Mouse (Mus musculus) brown adipose tissue, adult 24 weeks (tissue): Measurements from ENCODE around the gene Lgi1. TPM values are rescaled to one million over a fixed set of nuclear protein-coding genes. Genes with fewer than 3 reads are reported as not detected.

ENCODE experiments used
- H3K27ac ChIP-seq: fragments of 200-500 bp; replicated peaks from 2 replicates; pipeline ENCODE4 v1.5.1; 2012; ENCODE audit warnings: low read depth, mild to moderate bottlenecking, low read length
- H3K4me1 ChIP-seq: fragments of 200-500 bp; 2 replicates; pipeline ENCODE4 v1.6.1; 2012; ENCODE audit warnings: low read length, mixed read lengths; ENCODE audit not compliant: control insufficient read depth, insufficient read depth, insufficient read length
- H3K4me3 ChIP-seq: fragments of 200-500 bp; 2 replicates; pipeline ENCODE4 v1.5.1; 2012; ENCODE audit warnings: low read depth, mild to moderate bottlenecking, low read length, moderate library complexity; ENCODE audit not compliant: insufficient read depth
- polyA plus RNA-seq: library from polyadenylated mRNA; stranded (reverse); fragments of >200 nt; gene quantifications from 2 replicates; pipeline ENCODE4 v1.2.4, GENCODE M21; 2012; ENCODE audit not compliant: missing spikeins, insufficient read depth, insufficient read length

The Lgi1 gene
- polyA plus RNA-seq, 1 experiment, result 4.0 TPM

DNA sequence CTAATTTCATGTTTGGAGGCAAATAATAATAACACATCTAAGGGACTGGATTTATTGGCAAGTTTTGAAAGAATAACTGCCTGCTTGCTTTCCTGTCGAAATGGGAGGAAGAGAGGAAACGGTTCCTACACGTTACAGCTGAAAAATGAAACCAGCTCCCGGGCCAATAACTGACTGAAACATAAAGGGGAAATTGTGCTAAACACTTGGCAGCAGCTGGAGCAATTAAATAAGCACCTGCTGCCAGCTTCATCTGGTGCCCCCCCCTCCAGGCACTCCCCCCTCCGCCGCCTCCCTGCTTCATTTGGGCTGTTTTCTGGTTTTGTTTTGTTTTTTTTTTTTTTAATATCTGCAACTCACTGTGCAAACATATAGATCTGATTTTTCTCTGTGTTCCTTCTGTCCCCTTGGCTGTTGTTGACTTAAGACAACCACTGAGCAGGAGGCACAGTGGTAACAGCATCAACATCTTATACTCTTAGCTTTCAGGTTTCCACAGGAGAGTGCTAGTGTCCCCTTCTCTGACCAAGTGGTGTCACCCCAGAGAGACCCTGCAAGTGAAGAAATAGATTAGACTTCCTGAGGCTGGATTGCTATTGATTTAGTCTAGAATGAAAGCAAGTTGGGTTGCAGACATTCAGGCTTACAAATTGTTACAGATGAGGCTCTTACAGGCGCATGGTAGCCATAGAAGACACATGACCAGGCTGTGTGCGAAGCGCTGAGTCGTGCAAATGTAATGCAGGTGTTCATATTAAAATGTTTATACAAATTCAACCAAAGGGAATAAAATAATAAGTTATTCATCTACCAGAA, 18.8 kb upstream of the Lgi1 start:
- H3K4me3 ChIP-seq, result no peak overlapping the region
- no peak overlapping the region for H3K27ac ChIP-seq
- H3K4me1 ChIP-seq, result no peaks in the 10 kb centered on the region

DNA sequence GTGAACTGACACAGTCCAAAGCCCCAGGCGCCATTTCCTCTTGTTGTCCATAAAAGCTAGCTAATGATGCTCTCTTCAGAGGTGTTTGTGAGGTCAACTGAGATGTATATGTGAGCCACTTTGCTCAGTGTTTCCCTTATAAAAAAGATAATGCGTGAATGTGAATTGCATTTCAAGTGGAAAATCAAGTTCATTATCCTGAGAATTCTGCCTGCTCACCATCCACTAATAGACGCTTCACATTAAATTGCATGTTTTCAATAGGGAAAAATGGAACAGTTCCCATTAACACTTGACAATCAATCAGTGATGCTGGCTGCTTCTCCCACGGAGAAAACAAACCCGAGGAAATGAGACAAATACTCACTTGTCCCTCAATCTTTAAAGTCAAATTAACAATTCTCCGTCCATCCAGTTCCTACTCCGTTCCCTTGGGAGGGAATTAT, 18.1 kb upstream of the Lgi1 start:
- no peaks in the 10 kb centered on the region for H3K4me1 ChIP-seq
- H3K27ac ChIP-seq, result no peak overlapping the region
- H3K4me3 ChIP-seq, result no peak overlapping the region

DNA sequence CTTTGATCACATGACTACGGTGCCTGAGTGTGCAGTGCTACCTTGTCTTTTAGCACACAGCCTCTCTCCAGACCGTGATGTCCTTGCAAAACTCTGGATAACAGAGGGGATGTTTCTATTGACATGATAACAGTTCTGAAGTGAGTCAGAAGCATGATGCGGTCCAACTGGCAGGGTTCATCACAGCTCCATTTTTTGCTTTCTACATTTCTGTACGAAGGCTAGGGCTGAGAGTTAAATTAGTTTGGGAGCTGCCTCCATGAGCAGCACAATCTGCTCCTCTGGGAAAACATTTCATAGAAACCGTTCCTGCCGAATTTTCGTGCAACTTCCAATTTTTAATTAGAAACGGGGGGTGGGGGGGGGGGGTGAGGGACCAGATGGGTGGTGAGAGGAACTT, 14.7 kb upstream of the Lgi1 start:
- Histone ChIP-seq H3K4me1 (no peaks in the 10 kb centered on the region), H3K4me3 (no peak overlapping the region), H3K27ac (no peak overlapping the region)

DNA sequence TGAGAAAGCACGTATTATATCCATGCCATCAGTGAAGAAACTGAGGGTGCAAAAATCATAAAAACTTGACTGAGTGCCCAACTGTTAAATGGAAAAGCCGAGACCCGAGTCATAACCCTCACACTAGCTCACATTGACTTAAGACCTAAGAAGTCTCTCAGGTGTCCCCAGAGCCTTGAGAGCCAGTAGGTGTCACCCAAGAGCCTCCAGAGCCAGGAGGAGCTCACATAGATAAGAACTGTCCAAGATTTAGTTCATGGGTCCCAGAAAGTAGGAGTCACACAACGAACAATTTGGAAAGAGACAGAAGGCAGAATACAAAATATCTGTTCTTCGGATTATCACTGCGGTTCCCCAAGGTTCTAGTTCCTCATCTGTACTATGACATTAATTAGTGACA, 10.5 kb upstream of the Lgi1 start:
- no peak overlapping the region for H3K27ac ChIP-seq
- no peak overlapping the region for H3K4me3 ChIP-seq
- H3K4me1 ChIP-seq, result no peaks in the 10 kb centered on the region

DNA sequence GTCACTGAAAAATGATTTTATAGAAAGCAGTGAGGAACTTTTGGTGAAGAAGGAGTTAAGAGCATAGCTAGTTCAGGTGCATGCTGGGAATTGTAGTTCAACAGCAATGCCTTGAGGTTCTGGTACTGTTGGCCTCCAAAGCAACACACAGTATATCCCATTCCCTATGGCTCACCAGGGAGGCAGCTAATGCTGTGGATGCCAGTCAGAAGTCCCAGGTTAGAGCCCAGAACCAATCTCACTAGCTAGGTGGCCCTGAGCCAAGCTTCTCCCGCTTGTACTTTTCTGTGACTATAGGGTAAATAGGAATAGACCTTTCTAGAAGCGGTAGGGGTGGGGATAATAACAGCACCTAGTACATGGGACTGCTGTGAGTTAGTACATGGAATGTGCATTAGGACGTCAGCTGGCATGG, 5.7 kb upstream of the Lgi1 start:
- no peak overlapping the region for H3K4me3 ChIP-seq
- H3K4me1 ChIP-seq, result no peaks in the 10 kb centered on the region
- no peak overlapping the region for H3K27ac ChIP-seq

DNA sequence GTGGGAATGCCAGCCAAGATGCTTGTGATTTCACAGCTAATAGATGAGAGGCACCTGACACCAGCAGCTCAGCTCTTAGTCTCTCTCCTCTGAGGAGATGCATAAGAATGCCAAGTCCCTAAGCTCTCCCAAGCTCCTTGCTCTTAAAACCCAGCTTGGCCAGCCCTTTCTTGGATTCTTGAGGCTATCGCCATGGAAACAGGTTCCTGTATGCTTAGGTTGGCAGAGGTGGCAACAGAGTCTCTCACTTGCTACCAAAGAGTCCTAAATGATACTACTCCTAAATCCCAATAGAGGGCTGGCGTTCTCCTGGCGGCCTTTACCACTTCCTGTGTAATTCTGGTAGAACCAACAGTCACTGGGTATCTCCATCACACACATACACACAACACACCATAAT, 4.9 kb upstream of the Lgi1 start:
- no peaks in the 10 kb centered on the region for H3K4me1 ChIP-seq
- H3K27ac ChIP-seq, result no peak overlapping the region

DNA sequence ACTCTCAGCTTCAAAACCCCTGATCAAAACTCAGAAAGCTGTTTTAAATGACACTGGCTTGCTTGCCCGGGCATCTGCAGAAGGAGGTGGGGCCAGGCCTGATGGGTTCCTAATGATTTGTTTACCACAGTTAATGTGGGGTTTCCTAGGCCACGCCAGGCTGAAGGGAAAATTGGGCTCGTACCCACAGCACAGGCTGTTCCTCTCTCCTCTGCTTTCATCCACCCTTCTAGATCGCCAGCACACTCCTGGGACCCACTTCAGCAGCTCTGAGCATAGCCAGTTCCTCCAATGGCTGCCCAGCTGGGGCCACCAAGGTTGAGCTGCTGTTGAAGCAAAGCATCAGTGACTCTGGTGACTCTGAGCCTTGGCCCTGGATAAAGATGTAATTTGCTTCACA, 4.0 kb upstream of the Lgi1 start:
- Histone ChIP-seq H3K4me1 (no peaks in the 10 kb centered on the region), H3K4me3 (no peak overlapping the region), H3K27ac (no peak overlapping the region)

More for the DNA sequence above, 4.9 kb upstream of the Lgi1 start:
- H3K4me3 ChIP-seq, result no peak overlapping the region

DNA sequence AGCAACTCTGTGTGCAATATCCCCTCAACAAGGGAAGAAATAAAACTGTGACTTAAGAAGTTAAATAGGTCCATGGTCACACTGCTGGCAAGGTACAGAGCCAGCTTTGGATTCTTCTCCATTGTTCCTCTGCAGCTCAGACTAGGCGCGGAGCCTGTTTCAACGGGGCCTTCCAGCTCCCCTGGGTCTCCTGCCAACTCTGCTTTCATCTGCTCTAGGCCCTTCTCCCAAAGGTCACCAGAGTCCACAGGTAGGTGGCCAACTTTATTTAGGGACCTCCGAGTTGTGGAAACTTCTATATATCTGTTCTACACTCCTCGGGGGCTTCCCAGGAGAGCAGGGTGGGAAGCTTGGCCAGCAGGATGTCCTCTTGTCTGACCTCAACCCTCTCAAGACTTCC, 3.0 kb upstream of the Lgi1 start:
- no peaks in the 10 kb centered on the region for H3K4me1 ChIP-seq
- H3K27ac ChIP-seq, result no peak overlapping the region
- no peak overlapping the region for H3K4me3 ChIP-seq

DNA sequence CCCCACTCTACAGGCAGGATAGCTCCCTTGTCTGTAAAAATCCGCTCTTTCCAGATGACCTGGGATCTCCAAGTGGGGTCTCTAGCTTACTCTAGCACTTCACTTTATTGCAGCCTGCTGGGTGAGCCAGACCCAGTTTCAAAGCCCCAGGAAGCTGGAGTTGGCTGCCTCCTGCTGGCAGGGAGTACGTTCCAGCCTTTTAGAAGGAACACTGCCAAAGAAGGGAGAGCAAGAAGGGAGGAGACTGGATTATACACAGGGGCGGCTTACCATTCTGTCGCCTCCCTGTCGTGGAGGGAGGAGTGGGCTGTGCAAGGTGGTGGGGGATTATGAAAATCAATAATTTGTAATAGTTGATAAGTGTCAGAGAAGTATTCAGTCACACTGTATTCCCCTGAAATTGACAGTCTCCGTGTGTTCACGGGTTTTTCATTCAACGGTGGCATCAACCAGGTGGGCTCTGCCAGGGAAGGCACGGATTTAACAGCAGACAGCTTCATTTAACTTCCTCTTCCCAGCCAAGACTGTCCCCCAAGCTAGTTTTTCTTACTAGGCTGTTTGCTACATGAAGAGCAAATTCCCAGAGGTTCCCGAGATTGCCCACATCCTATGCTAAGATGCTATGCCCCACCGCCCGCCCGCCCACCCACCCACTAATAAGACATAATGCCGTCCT, 369 bp upstream of the Lgi1 start:
- Histone ChIP-seq H3K4me3 (0 out of 2 replicates have a peak overlapping the region, but pooled peaks have one; percentile 5), H3K27ac (no peak overlapping the region), H3K4me1 (no peaks in the 10 kb centered on the region)

DNA sequence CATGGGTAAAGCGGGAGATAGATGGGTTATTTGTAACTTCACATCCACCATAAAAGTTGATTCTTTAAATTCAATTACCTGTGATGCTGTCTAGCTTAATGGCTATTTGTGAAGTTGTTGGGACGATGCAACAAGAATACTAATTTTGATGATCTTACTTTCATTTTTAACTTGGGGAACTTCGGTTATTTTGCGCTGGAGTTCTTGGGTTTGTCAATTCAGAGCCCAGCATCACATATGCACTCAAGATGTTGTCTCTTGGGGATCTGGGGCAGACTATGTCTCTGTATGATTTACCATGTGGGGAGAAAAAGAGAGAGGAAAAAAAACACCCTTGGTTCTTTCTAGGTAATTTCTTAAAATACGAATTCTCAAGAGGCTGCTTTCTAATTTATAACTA, 1.4 kb downstream of the Lgi1 start:
- Histone ChIP-seq H3K4me1 (no peaks in the 10 kb centered on the region), H3K4me3 (no peak overlapping the region), H3K27ac (no peak overlapping the region)

DNA sequence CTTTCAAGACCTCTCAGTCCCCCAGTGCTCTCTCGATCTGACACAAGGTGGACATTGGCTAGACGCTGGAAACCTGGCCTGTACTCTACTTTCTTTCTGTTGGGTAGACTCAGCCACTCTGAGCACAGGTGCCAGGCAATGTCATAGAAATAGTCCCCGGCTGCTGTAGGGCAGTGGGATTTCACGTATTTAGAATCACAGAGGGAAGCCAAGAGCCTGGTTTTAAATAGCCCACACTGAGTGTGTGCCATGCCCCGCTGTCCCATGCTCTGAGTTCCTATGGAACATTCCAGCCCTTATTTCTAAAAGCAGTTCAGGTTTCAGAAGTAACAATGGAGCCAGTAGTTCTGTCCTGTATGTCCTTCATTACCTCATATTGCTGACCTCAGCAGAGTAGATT, 3.1 kb downstream of the Lgi1 start:
- Histone ChIP-seq H3K4me1 (no peaks in the 10 kb centered on the region), H3K27ac (no peak overlapping the region), H3K4me3 (no peak overlapping the region)

DNA sequence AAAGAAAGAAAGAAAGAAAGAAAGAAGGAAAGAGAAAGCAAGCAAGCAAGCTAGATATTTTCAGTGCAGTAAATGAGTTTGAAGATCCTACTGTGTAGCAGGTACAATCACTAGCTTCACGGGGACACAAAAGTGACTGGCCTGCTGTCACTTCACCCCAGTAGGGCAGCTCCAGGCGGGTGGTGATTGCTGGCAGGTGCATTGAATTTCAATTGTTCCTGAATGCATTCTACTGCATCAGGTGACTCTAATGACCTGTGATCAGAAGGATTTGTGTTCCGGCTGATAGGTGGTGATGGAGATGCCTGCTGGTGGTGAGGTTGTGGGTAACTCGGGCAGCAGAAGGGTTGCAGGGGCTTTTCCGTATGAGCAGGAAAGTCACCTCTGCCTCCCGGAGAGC, 6.7 kb downstream of the Lgi1 start:
- H3K4me3 ChIP-seq, result no peak overlapping the region
- H3K27ac ChIP-seq, result no peak overlapping the region
- H3K4me1 ChIP-seq, result no peaks in the 10 kb centered on the region

DNA sequence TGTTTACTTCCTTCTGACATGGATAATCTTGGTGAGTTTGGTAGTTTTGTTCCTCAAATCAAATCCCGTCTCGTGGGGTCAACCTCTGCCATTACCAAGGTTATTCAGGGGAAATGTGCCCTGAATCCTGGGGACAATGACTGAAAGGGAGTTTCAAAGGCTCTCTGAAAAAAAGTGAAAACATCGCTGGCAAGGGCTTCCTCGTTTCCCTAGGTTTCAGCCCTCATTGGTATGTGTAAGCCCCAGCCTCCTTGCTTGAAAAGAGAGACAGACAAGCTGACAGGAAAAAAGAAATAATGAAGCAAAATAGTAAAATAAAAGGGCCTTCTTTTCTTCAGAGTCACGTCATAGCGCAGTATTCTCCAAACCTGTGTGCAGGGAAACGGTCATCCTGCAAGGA, 9.5 kb downstream of the Lgi1 start:
- Histone ChIP-seq H3K4me1 (no peaks in the 10 kb centered on the region), H3K27ac (no peak overlapping the region), H3K4me3 (no peak overlapping the region)

DNA sequence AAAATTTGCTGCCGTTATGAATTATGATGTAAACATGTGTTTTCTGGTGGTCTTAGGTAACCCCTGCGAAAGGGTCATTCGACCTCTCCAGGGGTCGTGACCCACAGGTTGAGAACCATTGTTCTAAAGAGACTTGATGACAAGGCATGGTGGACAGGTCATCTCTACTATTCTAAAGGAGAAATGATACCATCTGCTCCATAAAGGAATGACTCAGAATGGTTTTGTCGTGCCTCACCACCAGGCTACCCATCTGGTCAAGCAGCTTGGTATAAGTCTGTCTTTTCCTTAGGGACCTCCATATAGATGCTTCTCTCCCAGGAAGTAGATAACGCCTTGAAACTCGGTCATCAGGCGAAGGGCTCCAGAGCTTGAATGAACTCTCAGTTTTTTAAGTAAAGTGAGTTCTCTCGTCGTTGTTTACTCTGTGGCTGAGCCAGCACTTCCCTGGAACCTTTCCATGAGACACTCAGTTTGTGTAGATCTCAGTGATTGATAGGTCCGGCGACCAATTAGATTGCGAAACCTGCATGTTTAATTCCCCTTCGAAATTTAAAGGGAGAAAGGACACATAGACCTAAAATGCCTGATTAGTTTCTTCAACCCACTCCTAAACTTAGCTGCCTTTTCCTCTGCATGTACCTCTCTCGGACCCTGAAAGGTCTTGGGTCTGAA, 10.5 kb downstream of the Lgi1 start:
- H3K4me3 ChIP-seq, result no peak overlapping the region
- H3K4me1 ChIP-seq, result no peaks in the 10 kb centered on the region

DNA sequence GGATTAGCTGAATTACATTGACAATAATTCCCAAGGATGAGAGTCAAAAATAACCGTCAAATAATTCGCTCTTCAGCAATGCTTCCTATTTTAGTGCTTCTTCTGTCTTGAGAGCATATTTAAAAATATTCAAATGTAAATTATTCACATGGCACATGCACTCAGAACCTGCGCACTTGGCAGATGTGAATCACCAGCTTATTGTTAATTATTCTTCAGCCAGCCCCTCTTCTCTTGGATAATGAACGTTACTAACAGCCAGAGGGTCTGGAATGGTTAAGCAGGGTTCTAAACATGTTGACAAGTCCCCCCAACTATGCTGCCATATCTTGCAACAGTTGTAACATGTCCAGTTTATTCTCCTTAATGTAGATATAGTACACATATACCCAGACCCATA, 11.9 kb downstream of the Lgi1 start:
- no peak overlapping the region for H3K4me3 ChIP-seq
- no peaks in the 10 kb centered on the region for H3K4me1 ChIP-seq
- no peak overlapping the region for H3K27ac ChIP-seq

More for the DNA sequence above, 10.5 kb downstream of the Lgi1 start:
- H3K27ac ChIP-seq, result no peak overlapping the region
